Mouse (Mus musculus) embryonic fibroblast, embryonic 13.5 days (primary cell): ENCODE data around the gene Lpar3.

Experiments used
- CTCF ChIP-seq: IDR thresholded peaks from 2 replicates; pipeline ENCODE4 v1.5.1; 2011; ENCODE audit warnings: mild to moderate bottlenecking, control low read depth, low read length, moderate library complexity, borderline replicate concordance; ENCODE audit not compliant: insufficient read depth
- POLR2A ChIP-seq: IDR thresholded peaks from 2 replicates; pipeline ENCODE4 v1.6.1; 2011; ENCODE audit warnings: low read depth, mild to moderate bottlenecking, control low read depth, low read length, moderate library complexity

DNA sequence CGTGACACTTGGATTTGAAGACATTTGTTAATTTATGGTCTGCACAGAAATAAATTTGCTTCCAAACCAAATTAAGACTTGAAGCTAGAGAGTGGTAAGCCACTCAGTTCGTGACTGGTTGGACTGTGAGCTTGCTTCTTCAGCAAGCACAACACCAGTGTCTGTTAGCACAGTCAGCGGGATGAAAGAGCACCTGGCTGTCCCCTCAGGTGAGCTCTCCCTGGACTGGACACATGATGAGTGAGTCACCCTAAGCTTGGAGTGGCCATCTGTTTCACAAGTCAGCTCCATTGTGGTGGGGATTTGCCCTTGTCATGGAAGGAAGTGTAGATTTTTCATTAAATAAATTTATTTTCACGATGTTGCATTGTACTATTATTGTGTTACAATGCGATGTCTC lies 25.6 kb upstream of the Lpar3 start:
- no peak for TF ChIP-seq CTCF
- no peak for TF ChIP-seq POLR2A
